Mouse (Mus musculus): ENCODE data around the gene Baz1a. TPM values are rescaled to one million over a fixed set of nuclear protein-coding genes. Genes with fewer than 3 reads are reported as not detected.
A peak's percentile ranks its signal among the peaks of the same experiment; 100 is the strongest.

Gene Baz1a
- polyA plus RNA-seq, 1 experiment from 2014 or later, result 15.2 TPM

GRCm38 (mm10) chr12:54986052-54986717, 28.0 kb downstream of the Baz1a start, which contains the start of gene Gm20403:
Gene Gm20403 (minus strand): TSS chr12:54986529.
- Histone ChIP-seq H3K9me3 (no peaks in the 10 kb centered on the region), H3K27me3 (no peaks in the 10 kb centered on the region), H3K4me2 (replicated peaks) (peak within 1 kb of the TSS; percentile 85), H3K4me3 (peak within 1 kb of the TSS; percentile 77), H3K27ac (replicated peaks) (peak within 1 kb of the TSS; percentile 81), H3K36me3 (no peaks in the 10 kb centered on the region), H3K4me1 (peaks cover 11% of the 10 kb centered on the region), H3K9ac (replicated peaks) (peak within 1 kb of the TSS; percentile 69)
- WGBS, result under 1% methylated on average over 38 of the region's 60 CpGs
- peak; percentile 74 for ATAC-seq (replicated peaks)

GRCm38 (mm10) chr12:54985257-54986051, 28.7 kb downstream of the Baz1a start:
- H3K4me1 ChIP-seq, result peaks cover 11% of the 10 kb centered on the region
- H3K4me3 ChIP-seq, result peak overlapping the region; percentile 77
- WGBS, result under 1% methylated on average over 86 of the region's 117 CpGs

GRCm38 (mm10) chr12:54984701-54985256, 29.4 kb downstream of the Baz1a start:
- Histone ChIP-seq H3K4me1 (peaks cover 11% of the 10 kb centered on the region), H3K27ac (replicated peaks) (peak overlapping the region; percentile 81), H3K9ac (replicated peaks) (peak overlapping the region; percentile 69), H3K4me2 (replicated peaks) (peak overlapping the region; percentile 85), H3K36me3 (no peaks in the 10 kb centered on the region), H3K4me3 (peak overlapping the region; percentile 77), H3K9me3 (no peaks in the 10 kb centered on the region), H3K27me3 (no peaks in the 10 kb centered on the region)
- WGBS, result under 1% methylated on average over 42 of the region's 42 CpGs
- ATAC-seq (replicated peaks), result peak; percentile 72

More at GRCm38 (mm10) chr12:54985257-54986051, 28.7 kb downstream of the Baz1a start:
- Histone ChIP-seq H3K27me3 (no peaks in the 10 kb centered on the region), H3K4me2 (replicated peaks) (peak overlapping the region; percentile 85), H3K9ac (replicated peaks) (peak overlapping the region; percentile 69), H3K9me3 (no peaks in the 10 kb centered on the region), H3K36me3 (no peaks in the 10 kb centered on the region), H3K27ac (replicated peaks) (peak overlapping the region; percentile 81)
- peak; percentile 72 for ATAC-seq (replicated peaks)

GRCm38 (mm10) chr12:54982935-54983715, 31.0 kb downstream of the Baz1a start:
- Histone ChIP-seq H3K27ac (replicated peaks) (no peak overlapping the region), H3K27me3 (no peaks in the 10 kb centered on the region), H3K4me2 (replicated peaks) (no peak overlapping the region), H3K36me3 (no peaks in the 10 kb centered on the region), H3K4me3 (no peak overlapping the region), H3K9me3 (no peaks in the 10 kb centered on the region), H3K4me1 (peaks cover 11% of the 10 kb centered on the region), H3K9ac (replicated peaks) (no peak overlapping the region)
- WGBS, result 73% methylated on average over 7 of the region's 7 CpGs
- ATAC-seq (replicated peaks), result no peak

- ATAC-seq (replicated peaks), result no peak
- no peak overlapping the region for H3K4me3 ChIP-seq
- no peak overlapping the region for H3K4me2 ChIP-seq (replicated peaks)
- no peak overlapping the region for H3K9ac ChIP-seq (replicated peaks)
- H3K27ac ChIP-seq (replicated peaks), result no peak overlapping the region
- no peaks in the 10 kb centered on the region for H3K9me3 ChIP-seq
- H3K36me3 ChIP-seq, result no peaks in the 10 kb centered on the region
- 65% methylated on average over 6 of the region's 6 CpGs for WGBS
- H3K27me3 ChIP-seq, result no peaks in the 10 kb centered on the region
- peaks cover 11% of the 10 kb centered on the region for H3K4me1 ChIP-seq
Observed at GRCm38 (mm10) chr12:54981962-54982361, 32.2 kb downstream of the Baz1a start.

- Histone ChIP-seq H3K27ac (replicated peaks) (no peak overlapping the region), H3K36me3 (no peaks in the 10 kb centered on the region), H3K9me3 (no peaks in the 10 kb centered on the region), H3K9ac (replicated peaks) (no peak overlapping the region), H3K4me1 (peaks cover 8% of the 10 kb centered on the region), H3K4me3 (no peak overlapping the region), H3K4me2 (replicated peaks) (no peak overlapping the region), H3K27me3 (no peaks in the 10 kb centered on the region)
- no peak for ATAC-seq (replicated peaks)
- 81% methylated on average over 5 of the region's 5 CpGs for WGBS
Observed at GRCm38 (mm10) chr12:54980939-54981338, 33.2 kb downstream of the Baz1a start.

- no peak for ATAC-seq (replicated peaks)
- WGBS, result 79% methylated on average over 6 of the region's 6 CpGs
Observed at GRCm38 (mm10) chr12:54980532-54980931, 33.6 kb downstream of the Baz1a start.

GRCm38 (mm10) chr12:54969033-54969432, 45.1 kb downstream of the Baz1a start:
- Histone ChIP-seq H3K36me3 (peaks cover 9% of the 10 kb centered on the region; the same call in 1 of the 2 replicates), H3K4me3 (no peak overlapping the region), H3K4me2 (replicated peaks) (no peak overlapping the region), H3K27ac (replicated peaks) (no peak overlapping the region), H3K9ac (replicated peaks) (no peak overlapping the region), H3K4me1 (no peaks in the 10 kb centered on the region), H3K9me3 (no peaks in the 10 kb centered on the region), H3K27me3 (no peaks in the 10 kb centered on the region)
- ATAC-seq (replicated peaks), result no peak
- WGBS, result 87% methylated on average over 3 of the region's 3 CpGs

More at GRCm38 (mm10) chr12:54980532-54980931, 33.6 kb downstream of the Baz1a start:
- H3K4me3 ChIP-seq, result no peak overlapping the region
- peaks cover 8% of the 10 kb centered on the region for H3K4me1 ChIP-seq
- H3K9ac ChIP-seq (replicated peaks), result no peak overlapping the region
- H3K27ac ChIP-seq (replicated peaks), result no peak overlapping the region
- H3K36me3 ChIP-seq, result no peaks in the 10 kb centered on the region
- H3K27me3 ChIP-seq, result no peaks in the 10 kb centered on the region
- H3K9me3 ChIP-seq, result no peaks in the 10 kb centered on the region
- no peak overlapping the region for H3K4me2 ChIP-seq (replicated peaks)

- WGBS, result 93% methylated on average over 4 of the region's 4 CpGs
- ATAC-seq (replicated peaks), result no peak
Observed at GRCm38 (mm10) chr12:54965532-54966160, 48.5 kb downstream of the Baz1a start.

GRCm38 (mm10) chr12:54959569-54959968, 54.6 kb downstream of the Baz1a start:
- no peak overlapping the region for H3K9ac ChIP-seq (replicated peaks)
- H3K27me3 ChIP-seq, result no peaks in the 10 kb centered on the region
- no peaks in the 10 kb centered on the region for H3K4me1 ChIP-seq
- H3K36me3 ChIP-seq, result no peaks in the 10 kb centered on the region
- H3K9me3 ChIP-seq, result no peaks in the 10 kb centered on the region
- WGBS, result 69% methylated on average over 2 of the region's 2 CpGs
- no peak overlapping the region for H3K4me3 ChIP-seq
- no peak overlapping the region for H3K27ac ChIP-seq (replicated peaks)
- no peak overlapping the region for H3K4me2 ChIP-seq (replicated peaks)
- ATAC-seq (replicated peaks), result no peak

More at GRCm38 (mm10) chr12:54965532-54966160, 48.5 kb downstream of the Baz1a start:
- H3K27me3 ChIP-seq, result no peaks in the 10 kb centered on the region
- no peaks in the 10 kb centered on the region; the same call in 1 of the 2 replicates for H3K36me3 ChIP-seq
- no peak overlapping the region for H3K9ac ChIP-seq (replicated peaks)
- no peak overlapping the region for H3K27ac ChIP-seq (replicated peaks)
- no peak overlapping the region for H3K4me3 ChIP-seq
- H3K4me2 ChIP-seq (replicated peaks), result no peak overlapping the region
- H3K4me1 ChIP-seq, result no peaks in the 10 kb centered on the region
- no peaks in the 10 kb centered on the region for H3K9me3 ChIP-seq

GRCm38 (mm10) chr12:54956974-54957373, 57.2 kb downstream of the Baz1a start:
- Histone ChIP-seq H3K9ac (replicated peaks) (no peak overlapping the region), H3K9me3 (no peaks in the 10 kb centered on the region), H3K27ac (replicated peaks) (no peak overlapping the region), H3K36me3 (no peaks in the 10 kb centered on the region), H3K27me3 (no peaks in the 10 kb centered on the region), H3K4me1 (no peaks in the 10 kb centered on the region), H3K4me2 (replicated peaks) (no peak overlapping the region), H3K4me3 (no peak overlapping the region)
- WGBS, result 95% methylated on average over 2 of the region's 2 CpGs
- no peak for ATAC-seq (replicated peaks)

Measured in forebrain, embryonic 15.5 days (tissue).